Mouse (Mus musculus) lung, embryonic 15.5 days (tissue): ENCODE measurements around the gene Cpd. TPM values are rescaled to one million over a fixed set of nuclear protein-coding genes. Genes with fewer than 3 reads are reported as not detected.

ENCODE experiments used
- ATAC-seq: fragments of 200-750 bp; cut with Nextera tagmentation; 2 replicates; pipeline ENCODE4 v1.8.0; 2017; ENCODE audit warnings: moderate number of reproducible peaks, borderline replicate concordance; ENCODE audit not compliant: low FRiP score, low TSS enrichment; ENCODE audit errors: extremely low read depth
- H3K27ac ChIP-seq: fragments of 300-500 bp; sonication (generic); 2 replicates; pipeline ENCODE4 v1.5.1; 2015; ENCODE audit warnings: moderate library complexity, mild to moderate bottlenecking, inconsistent platforms
- H3K27me3 ChIP-seq: fragments of 300-500 bp; sonication (generic); 2 replicates; pipeline ENCODE4 v1.6.1; 2015; ENCODE audit warnings: inconsistent platforms
- H3K36me3 ChIP-seq: fragments of 300-500 bp; sonication (generic); 2 replicates; pipeline ENCODE4 v1.6.1; 2015; ENCODE audit warnings: inconsistent platforms
- H3K4me1 ChIP-seq: fragments of 300-500 bp; sonication (generic); 2 replicates; pipeline ENCODE4 v1.6.1; 2015; ENCODE audit warnings: inconsistent platforms
- H3K4me2 ChIP-seq: fragments of 300-500 bp; sonication (generic); 2 replicates; pipeline ENCODE4 v1.6.1; 2015; ENCODE audit warnings: inconsistent platforms, mild to moderate bottlenecking, moderate library complexity
- H3K4me3 ChIP-seq: fragments of 300-500 bp; sonication (generic); 2 replicates; pipeline ENCODE4 v1.5.1; 2015; ENCODE audit warnings: mild to moderate bottlenecking, inconsistent platforms
- H3K9ac ChIP-seq: fragments of 300-500 bp; sonication (generic); 2 replicates; pipeline ENCODE4 v1.6.1; 2015; ENCODE audit warnings: inconsistent platforms
- H3K9me3 ChIP-seq: fragments of 300-500 bp; sonication (generic); 2 replicates; pipeline ENCODE4 v1.6.1; 2016; ENCODE audit warnings: inconsistent platforms
- WGBS: fragments of 180-500 bp; shearing (Covaris S2); methylation state at CpG from one replicate; pipeline ENCODE4 v1.1.7; 2015; 5-methylcytosine and 5-hydroxymethylcytosine counted together
- polyA plus RNA-seq: library from polyadenylated mRNA; unstranded; fragments of >200 nt; fragmentation: Nextera tagmentation; extraction: Ambion mirVana; gene quantifications from 2 replicates; pipeline ENCODE4 v1.2.1, GENCODE M21; 2015

Cpd gene
- polyA plus RNA-seq, 1 experiment from 2014 or later = 18.4 TPM

- Histone ChIP-seq H3K36me3 (peaks cover 60% of the 10 kb centered on the region), H3K27me3 (no peaks in the 10 kb centered on the region), H3K4me1 (no peaks in the 10 kb centered on the region), H3K4me2 (no peak overlapping the region), H3K9ac (no peak overlapping the region), H3K4me3 (no peak overlapping the region), H3K9me3 (no peaks in the 10 kb centered on the region), H3K27ac (no peak overlapping the region)
- WGBS = 76% methylated on average over 3 of the region's 3 CpGs
- no peak for ATAC-seq
Observed at GRCm38 (mm10) chr11:76730650-76731049, 116.2 kb downstream of the Cpd start.

Other genes with a start within 250 kb of the Cpd start
- gene Abr, start 224.7 kb downstream of the Cpd start, polyA plus RNA-seq = 25.9 and 28.3 TPM in 2 replicates
- not detected in 2 replicates for gene Bhlha9, start 174.5 kb downstream of the Cpd start, polyA plus RNA-seq
- gene Trarg1, start 167.2 kb downstream of the Cpd start, polyA plus RNA-seq = 0.47 and 0.67 TPM in 2 replicates
- 24.1 and 26.6 TPM in 2 replicates for gene Gosr1, start 83.4 kb downstream of the Cpd start, polyA plus RNA-seq
- gene Tmigd1, start 55.1 kb upstream of the Cpd start, polyA plus RNA-seq = 0.14 and 0.24 TPM in 2 replicates
- gene Blmh, start 77.8 kb upstream of the Cpd start, polyA plus RNA-seq = 179 and 181 TPM in 2 replicates
- 1.8 and 2.0 TPM in 2 replicates for gene Slc6a4, start 151.6 kb upstream of the Cpd start, polyA plus RNA-seq
- 52.8 and 53.6 TPM in 2 replicates for gene Nsrp1, start 231.4 kb upstream of the Cpd start, polyA plus RNA-seq